Mouse (Mus musculus) adrenal gland, adult 2 months (tissue): ENCODE measurements around the gene Gli2. TPM values are rescaled to one million over a fixed set of nuclear protein-coding genes. Genes with fewer than 3 reads are reported as not detected.
A peak's percentile ranks its signal among the peaks of the same experiment; 100 is the strongest.

Source experiments
- DNase-seq: peaks from one replicate; pipeline ENCODE4 v3.0.0; 2021
- polyA plus RNA-seq: library from polyadenylated mRNA; depleted of rRNA; stranded (reverse); fragments of >200 nt; gene quantifications from 2 replicates; pipeline ENCODE4 v1.2.3, GENCODE M21; 2012
- total RNA-seq, 2 experiments: library from RNA; stranded (reverse); gene quantifications; 2 replicates each; pipeline ENCODE4 v1.2.3; 2021

Gli2 gene
- total and polyA plus RNA-seq, 3 experiments: 1.0 to 1.6 (median 1.5) TPM

DNA sequence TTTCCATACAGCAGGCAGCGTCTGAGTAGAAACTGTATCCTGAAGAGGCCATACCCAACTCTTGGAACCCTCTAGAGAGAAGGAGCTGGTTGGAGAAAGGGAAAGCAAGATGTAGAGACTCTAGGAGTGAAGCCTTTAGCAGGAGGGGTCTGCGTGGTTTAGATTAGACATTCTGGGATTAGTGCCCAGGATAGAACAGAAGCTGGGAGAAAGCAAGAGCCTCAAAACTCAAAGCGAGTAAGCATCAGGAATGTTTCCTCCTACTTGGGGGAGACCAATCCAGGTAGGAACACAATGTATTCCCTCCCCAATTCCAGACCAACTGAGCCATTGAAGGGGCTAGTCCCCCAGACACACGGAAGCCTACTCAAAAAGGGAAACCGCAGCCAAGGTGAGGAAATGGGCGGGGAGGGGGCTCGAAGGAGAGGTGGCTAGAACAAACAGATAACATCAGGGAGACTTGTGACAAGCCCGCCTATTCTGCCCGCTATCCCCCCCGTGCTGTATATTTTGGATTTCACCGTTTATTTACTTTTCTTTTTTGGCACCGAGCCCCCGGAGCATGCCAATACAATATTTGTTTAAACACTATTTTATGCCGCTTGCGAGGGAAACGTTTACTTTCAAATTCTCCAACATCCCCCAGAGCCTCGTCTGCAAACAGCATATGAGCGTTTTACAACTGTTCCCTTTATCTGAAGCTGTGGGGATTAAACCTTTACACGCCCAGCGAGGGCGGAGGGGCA lies 2.1 kb downstream of the Gli2 start:
- no peak for DNase-seq

DNA sequence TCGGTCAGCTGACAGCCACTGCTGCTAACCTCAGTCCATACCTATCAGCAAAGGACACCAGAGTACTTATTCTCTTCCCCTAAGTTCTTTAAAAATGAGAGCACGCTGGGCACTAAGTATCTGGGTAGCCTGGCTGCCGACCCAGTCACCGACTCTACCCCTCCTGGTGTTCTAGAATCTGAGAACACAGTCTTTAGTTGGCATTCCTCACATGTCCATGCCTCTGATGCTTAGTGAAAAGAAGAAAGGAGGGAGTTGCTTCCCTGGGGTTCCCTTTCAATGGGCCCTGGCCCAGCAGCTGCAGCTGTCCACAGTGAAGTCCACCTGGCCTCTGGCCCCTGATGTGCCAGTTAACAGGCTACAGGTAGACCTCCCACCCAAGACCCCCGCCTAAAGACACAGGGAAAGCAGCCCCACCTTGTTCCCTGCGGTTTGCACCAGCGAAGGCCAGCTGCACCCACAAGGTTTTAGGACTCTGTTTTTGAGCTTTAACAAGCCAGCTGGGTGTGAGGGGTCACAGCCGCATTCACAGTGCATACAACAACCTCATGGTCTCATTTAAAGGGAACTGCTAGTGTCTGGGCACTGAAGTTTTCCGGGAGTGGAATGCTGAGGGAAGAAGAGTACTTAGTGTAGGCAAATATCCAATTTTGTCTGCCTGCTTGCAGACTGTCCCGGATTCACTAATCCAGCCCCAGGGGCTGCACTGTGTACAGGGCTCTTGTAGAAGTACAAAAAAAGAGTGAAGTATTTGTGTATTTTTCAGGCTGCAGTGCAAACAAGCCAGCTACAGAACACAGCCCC lies 3.4 kb downstream of the Gli2 start:
- DNase-seq: no peak

DNA sequence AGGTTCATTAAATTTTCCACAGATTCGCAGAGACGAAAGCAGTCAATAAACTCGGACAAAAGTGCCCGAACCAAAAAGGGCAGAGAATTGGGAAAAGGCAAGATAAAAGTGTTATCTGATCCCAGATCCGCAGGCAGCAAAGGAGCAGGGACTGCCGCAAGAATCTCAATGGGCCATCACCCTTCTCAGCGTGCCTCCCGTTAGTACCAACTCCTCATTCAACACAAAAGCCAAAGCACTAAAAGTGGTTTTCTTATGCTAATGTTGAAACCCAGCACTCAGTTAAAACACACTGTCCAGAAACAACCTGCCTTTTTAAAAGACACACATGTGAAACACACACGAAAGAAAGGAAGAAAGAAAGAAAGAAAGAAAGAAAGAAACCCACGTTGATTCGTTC lies 4.4 kb downstream of the Gli2 start:
- DNase-seq: no peak

DNA sequence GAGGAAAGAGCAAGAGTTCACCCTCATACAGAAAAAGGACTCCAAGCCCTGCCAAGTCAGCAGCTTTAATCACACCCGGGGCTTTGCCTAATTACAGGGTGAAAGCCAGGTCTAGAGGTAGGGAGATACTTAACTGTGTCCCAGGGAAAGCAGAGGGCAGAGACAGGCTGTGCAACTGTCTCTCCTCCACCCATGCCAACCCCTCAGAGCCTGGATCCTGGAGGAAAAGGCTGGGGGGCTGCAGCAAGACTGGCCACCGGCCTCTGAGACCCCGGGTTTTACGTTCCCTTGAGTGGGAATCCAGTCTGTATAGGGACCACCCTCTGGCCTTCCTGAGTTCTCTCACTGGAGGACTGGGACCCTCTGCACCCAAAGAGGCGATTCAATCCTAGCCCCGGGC lies 4.9 kb downstream of the Gli2 start:
- DNase-seq: no peak

DNA sequence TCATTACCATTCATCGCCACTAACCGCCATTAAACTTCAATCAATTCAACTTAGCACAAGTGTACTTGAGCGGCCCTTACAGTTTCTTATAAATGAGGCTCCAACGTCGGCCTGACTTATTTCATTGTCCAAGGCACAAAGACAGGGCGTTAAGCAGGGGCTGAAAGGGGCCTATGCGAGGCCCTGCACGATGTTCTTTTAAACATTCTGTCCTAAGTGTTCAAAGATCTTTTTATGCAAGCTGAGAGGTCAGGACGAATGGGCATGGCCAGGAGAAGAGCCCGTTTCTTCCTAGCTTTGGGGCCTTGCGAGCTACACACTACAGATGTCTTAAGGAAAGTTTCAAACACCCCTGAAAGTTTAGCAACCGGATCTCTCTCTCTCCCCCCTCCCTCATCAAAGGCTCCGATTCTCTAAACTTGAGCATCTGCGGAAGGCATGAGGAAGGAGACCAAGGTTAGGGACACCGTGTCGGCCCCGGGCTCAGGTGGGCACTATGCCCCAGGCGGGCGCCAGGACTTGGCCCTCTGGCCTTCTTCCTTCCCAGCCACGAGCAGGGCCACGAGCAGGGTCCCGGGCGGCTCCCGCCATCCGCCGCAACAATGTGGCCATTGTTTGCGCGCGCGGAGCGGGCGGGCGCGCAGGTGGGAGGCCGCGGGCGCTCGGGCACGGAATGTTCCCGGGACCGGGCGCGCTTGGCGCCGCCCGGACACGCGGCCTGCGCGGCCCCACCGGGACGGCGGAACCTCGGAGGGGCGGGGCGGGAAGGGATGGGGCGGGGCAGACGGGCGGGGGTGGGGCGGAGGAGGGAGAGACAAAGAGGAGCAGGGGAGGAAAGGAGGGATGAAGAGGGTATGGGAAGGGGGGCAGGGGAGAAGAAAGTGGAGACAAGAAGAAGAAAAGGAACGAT lies 5.7 kb downstream of the Gli2 start:
- DNase-seq: peak; percentile 61

DNA sequence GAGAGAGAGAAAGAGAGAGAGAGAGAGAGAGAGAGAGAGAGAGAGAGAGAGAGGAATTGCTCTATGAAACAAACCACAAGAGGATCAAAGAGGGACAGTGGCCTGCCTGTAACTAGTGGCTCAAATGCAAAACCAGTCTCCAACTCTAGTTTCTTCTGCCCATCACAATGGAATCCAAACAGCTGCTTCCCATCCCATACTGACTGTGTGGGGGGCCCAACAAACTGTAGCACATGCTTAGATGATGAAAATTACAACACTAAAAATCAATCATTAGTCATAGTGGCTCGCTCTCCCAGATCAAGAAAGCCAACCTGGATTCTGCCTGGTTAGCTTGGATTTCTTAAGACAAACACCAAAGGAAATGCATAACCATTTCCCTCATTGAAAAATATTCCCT lies 15.0 kb downstream of the Gli2 start:
- DNase-seq: no peak

DNA sequence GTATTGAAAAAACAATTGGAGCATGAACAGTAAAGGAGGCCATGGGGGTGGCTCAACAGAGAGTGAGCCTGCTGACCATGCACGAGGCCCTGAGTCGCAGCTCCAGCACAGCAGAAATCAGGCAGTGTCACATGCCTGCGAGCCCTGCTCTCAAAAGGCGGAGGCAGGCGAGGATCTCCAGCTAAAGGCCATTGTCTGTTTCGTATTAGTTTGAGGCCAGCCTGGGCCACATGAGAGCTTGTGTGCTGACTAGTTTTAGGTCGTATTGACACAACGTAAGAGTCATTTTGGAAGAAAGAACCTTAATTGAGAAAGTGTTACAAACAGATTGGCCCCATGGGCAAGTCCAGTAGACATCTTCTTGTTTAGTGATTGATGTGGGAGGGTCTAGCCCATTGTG lies 17.5 kb downstream of the Gli2 start:
- no peak for DNase-seq

DNA sequence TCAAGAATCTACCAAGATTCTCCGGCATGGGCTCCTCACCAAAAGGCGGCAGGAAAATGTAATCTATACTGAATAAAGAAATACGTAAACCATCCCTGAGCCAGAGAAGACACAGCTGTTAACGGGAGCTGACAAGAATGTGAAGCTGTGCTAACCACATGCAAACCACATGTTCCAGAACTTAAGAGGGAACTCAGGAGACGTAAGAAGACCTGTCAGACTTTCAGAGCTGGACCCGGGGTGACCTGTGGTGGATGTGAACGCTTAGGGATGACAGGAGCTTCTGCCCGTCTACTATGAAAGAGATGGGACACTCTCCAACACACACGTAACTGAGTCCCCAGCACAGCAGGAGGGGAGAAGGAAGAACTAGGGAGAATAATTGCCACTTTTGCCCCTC lies 18.1 kb downstream of the Gli2 start:
- DNase-seq: no peak

DNA sequence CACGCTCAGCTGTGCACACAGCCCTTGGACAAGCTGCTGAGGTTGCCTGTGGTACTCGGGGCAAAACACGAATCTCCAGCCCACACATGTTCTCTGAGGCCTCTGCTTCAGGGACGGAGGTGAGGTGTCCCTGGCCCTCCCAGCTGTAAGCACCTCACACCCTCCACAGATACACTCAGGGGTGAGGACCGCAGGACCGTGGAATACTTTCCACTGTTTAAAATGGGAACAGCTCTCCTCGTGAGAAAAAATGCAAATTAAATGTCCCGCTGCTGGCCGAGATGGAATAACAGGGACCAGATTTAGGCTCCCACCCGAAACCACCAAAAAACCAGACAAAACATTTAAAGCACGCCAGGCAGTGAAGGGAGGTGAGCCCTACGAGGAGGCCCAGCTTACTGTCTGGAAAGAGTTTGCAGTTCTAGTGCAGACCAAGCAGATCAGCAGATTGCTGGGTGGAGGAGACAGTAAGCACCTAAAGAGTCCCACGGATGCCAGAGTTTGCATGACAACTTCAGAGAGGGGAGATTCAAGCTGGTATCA lies 19.2 kb downstream of the Gli2 start:
- DNase-seq: no peak

DNA sequence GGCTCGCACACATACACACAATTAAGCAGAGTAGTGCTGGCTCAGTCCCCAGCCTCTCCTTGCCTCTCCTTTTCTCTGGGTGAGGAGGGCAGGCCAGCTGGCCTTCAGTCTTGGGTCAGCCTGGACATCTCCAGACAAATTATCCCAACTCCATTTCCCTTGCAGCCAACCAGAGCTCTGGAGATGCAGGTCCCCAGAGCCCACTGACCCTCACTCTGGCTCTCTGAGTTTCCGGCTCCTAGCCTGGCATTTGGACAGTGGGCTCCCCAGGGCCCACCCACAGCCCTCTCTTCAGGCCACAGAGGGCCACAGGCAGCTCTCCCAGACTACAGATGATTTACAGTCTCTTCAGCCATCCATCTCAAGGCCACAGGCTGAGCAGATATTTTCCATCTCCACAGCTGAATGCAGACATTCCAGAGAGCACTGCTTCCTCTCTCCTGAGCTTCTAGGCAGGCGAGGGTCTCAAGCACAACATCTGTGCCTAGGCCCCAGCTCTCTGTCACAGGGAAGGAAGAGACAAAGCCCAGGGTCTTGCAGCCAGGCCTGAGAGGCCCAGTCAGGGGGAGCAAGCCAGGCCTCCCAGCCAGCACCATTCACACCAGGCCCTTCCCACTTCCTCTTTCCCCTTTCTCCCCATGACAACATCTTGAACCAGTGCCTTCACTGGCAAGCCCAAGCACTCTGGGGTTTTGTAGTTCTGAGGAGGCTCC lies 19.8 kb downstream of the Gli2 start:
- DNase-seq: peak; percentile 72

DNA sequence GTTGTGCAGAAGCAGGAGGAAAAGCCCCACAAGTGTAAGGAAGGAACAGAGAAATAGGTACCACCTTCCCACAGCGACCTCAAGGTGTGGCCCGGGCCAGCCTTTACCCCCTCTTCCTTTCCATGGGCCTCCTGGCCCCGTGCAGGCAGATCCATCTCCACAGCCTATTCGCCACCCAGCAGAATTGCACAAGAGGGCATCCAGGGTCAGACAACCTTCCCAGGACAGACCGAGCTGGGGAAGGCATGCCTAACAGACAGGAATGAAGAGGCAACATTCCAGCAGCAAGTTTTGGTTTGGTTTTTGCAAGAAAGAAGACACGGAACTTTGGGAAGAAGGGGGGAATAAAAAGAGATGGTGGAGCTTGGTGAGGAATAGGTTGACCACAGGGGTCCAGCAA lies 22.2 kb downstream of the Gli2 start:
- peak; percentile 36 for DNase-seq

DNA sequence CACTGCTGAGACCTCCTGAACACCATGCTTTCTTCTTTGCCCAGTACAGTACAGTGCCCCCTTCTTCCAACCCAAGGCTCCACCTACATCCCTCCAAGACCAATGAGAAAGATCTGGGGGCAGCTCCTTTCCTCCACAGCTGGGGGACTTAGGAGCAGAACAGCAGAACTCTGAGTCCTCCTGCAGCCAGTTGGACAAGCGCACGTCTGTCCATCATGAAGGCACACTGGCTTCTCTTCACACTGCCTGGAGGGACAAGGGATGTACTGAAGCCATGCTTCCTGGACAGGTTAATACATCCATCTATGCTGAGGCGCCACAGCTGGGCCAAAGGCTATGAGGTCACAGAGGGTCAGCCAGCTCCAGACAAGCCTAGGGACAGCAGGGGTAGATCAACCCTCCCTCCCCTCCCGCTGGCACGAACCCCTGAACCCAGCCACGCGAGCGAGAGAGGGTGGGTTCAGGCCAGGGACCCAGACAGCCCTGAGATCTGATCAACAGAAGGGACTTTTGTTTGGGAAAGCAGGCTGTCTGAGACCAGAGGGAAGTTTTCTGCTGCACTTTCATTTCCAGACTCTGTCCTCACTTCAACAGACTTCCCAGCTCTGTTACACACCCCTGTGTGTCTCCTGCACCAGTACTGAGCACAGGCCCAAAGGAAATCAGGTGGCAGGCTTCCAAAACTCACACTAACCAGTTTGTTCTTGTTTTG lies 27.6 kb downstream of the Gli2 start:
- DNase-seq: no peak

DNA sequence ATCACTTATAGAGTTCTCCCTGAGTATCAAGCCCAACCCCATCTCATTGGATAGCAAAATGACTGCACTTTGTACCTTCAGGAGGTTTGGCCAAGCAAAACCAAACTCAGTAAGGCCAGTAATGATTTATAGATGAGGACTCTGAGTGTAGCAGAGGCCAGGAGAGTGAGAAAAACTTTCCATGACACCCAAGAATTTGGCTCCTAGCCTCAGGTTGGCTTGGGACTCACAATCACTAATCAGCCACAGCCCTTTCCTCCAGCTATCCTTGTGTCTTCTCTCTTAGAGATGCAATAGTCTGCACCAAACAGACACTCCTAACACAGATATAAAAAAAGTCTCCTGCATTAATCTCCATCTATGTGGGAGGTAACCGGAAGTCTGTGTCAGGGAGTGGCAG lies 31.1 kb downstream of the Gli2 start:
- peak; percentile 12 for DNase-seq

DNA sequence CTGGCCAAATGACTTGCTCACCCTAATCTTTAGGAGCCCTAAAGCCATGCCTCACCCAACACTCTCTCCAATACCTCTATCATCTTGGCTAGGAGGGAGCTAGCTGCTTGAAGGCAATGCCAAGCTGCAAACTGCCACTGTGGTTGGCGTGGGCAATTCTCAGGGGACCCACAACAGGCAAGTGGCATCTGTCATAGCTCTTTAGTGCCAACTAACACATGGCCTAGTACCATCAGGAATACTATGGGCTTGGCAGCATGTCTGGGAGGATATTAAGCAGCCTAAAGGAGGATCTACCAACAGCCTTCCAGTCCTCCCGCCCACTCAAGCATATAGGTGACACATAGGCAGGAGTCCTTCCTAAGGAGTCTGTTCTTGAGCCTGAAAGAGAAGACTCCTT lies 33.3 kb downstream of the Gli2 start:
- no peak for DNase-seq

DNA sequence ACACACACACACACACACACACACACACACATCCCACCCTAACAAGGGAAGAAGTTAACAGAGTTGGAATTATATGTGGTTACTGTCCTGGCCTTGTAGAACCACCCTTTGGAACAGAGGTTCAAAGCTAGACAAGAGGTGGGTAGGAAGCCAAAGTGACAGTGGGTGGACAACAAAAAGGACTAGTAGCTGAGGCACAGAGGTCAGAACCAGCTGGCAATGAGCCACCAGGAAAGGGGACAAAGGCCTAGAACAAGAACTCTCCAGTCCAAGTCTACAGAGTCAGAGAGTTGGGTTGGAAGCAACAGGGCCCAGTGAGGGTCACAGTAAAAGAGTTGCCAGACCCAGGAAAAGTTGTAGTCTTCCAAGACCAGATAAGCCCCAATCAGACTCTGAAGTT lies 34.4 kb downstream of the Gli2 start:
- DNase-seq: no peak

DNA sequence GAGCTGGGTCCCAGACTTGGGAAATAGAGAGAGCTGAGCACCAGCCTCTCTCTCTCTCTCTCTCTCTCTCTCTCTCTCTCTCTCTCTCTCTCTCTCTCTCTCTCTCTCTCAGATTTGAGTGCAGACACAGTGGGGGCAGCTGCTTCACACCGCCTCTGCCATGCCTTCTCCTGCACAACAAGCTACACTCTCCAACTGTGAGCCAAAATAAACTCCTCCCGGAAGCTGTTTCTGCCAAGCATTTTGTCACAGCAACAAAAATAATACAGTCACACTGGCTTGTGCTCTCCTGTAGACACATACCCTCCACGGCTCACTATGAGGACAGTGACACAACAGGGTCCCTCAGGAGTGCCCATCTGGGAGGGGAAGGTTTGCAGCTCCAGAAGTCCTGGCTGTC lies 36.6 kb downstream of the Gli2 start:
- DNase-seq: no peak

DNA sequence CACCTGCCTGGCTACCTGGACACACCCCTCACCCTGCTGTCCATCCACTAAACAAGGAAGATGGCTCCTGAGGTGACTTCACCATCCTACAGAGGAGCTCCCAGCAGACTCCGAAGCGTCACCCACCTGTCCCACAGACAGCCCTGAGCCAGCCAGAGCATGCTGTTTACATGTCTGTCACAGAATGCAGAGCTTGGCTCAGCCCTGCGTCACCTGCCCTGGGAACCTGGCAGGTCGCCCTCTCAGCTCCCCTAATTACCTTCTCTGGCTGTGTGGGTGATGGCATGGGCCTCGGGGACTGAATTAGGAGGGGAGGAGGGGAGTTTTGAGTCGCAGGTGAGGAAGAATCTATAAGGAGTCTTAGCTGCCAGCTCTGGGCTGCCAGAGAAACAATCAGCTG lies 38.3 kb downstream of the Gli2 start:
- DNase-seq: no peak

DNA sequence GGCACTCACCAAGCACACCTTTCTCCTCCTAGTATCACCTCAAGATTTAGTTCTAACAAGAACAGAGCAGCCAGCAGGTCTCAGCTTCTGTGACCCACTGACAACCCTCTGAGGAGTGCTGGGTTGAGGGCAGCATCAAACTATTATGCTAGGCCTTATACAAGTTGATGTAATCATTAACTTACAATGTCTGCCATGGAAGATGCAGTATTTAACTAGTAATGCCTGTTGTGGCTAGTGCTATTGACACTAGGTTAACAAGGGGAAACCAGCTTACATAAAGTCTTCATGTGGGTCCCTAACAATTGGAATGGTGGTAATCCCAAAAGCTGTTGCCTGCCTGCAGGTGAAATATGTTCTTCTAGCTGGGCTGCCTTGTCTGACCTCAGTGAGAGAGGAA lies 44.5 kb downstream of the Gli2 start:
- no peak for DNase-seq

DNA sequence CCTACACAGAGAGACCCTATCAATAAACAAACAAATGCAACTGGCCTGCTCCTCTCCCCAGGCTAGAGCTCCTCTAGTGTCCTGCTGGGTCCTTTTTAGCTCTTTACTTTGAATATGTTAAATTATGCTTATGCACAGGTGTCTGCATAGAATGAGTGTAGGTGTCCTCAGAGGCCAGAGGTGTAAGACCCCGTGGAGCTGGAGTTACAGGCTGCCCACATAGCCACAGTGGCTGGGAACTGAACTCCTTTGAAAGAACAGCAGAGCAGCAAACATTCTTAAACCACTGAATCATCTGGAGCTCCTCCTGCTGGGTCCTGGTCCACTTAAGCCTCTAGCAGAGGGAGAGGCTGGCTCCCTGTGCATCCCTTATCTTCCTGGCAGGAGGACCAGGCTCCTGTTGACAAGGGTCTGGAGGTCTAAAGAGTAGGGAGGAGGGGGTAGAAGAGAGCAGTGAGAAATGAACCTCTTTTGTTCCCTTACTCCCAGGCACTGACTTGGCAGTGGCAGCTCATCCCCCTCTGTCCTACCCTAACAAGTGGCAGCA lies 49.5 kb downstream of the Gli2 start:
- no peak for DNase-seq

DNA sequence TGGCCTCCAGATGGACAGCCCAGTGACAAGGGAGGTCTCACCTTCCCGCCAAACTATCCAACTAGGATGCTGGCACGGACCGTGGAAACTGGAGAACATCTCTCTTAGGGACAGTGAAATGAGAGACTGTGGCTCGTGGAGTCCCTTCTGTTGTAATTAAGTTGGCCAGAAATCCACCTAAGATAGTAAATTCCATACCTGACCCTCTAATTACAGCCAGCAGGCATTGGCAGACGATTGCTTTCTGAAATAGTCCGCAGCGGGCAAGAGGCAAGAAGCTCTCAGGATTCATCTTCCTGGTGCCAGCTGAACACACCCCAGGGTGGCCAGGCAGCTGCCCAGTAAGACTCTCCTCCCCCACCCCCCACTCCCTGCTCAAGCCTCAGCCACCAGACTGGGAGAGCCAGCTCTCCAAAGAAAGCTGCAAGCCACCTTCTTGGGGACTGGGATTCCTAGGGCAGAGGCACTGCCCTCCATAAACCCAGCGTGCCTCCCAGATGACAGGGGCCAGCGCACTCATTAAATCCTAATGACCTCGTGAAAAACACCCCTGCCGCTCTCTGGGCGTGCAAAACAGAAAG lies 51.9 kb downstream of the Gli2 start:
- DNase-seq: no peak
